Mouse (Mus musculus) MEL (cell line): ENCODE measurements at regions not wholly inside any gene's neighbourhood (a gene's known extent, or its start where the extent isn't known, plus 50 kb on each side); places are given as distances from the start of the nearest gene placed in this dataset.

Source experiments
- DNase-seq: peaks from one replicate; pipeline ENCODE4 v3.0.0; 2011; ENCODE audit warnings: low read depth, low spot score
- H3K27ac ChIP-seq: 2 replicates; pipeline ENCODE4 v1.5.1; 2012; ENCODE audit warnings: low read depth, mild to moderate bottlenecking, control low read depth, low read length, moderate library complexity; ENCODE audit not compliant: control insufficient read depth
- H3K27me3 ChIP-seq, 2 experiments: fragments of 150-350 bp in 1 of 2; sonication (generic) in 1 of 2; 2 replicates each; pipeline ENCODE4 v1.6.1; 2012; ENCODE audit warnings: low read length in 2 of 2, mild to moderate bottlenecking in 2 of 2, improper control_type of control experiment in 1 of 2, moderate library complexity in 1 of 2; ENCODE audit not compliant: insufficient read depth in 2 of 2, control insufficient read depth in 1 of 2
- H3K36me3 ChIP-seq, 2 experiments: 2 replicates each; pipeline ENCODE4 v1.6.1; 2012 to 2014; ENCODE audit warnings: low read length in 2 of 2, improper control_type of control experiment in 1 of 2, inconsistent platforms in 1 of 2, mild to moderate bottlenecking in 1 of 2; ENCODE audit not compliant: insufficient read depth in 2 of 2, control insufficient read depth in 1 of 2
- H3K4me1 ChIP-seq, 2 experiments: fragments of 150-350 bp in 1 of 2; sonication (generic) in 1 of 2; 2 replicates each; pipeline ENCODE4 v1.6.1; 2012; ENCODE audit warnings: low read length in 2 of 2, improper control_type of control experiment in 1 of 2, mild to moderate bottlenecking in 1 of 2; ENCODE audit not compliant: insufficient read depth in 2 of 2, control insufficient read depth in 1 of 2
- H3K4me3 ChIP-seq, 2 experiments: fragments of 150-350 bp in 1 of 2; sonication (generic) in 1 of 2; 2 replicates each; pipeline ENCODE4 v1.5.1; 2012; ENCODE audit warnings: low read depth in 2 of 2, low read length in 2 of 2, mild to moderate bottlenecking in 2 of 2, moderate library complexity in 2 of 2, control low read depth in 1 of 2, improper control_type of control experiment in 1 of 2; ENCODE audit not compliant: control insufficient read depth in 1 of 2, insufficient read depth in 1 of 2
- H3K79me2 ChIP-seq: 2 replicates; pipeline ENCODE4 v1.6.1; 2012; ENCODE audit warnings: mild to moderate bottlenecking, low read length, moderate library complexity; ENCODE audit not compliant: control insufficient read depth, poor library complexity, insufficient read depth
- H3K9ac ChIP-seq: 2 replicates; pipeline ENCODE4 v1.6.1; 2012; ENCODE audit warnings: low read depth, mild to moderate bottlenecking, control low read depth, low read length, moderate library complexity; ENCODE audit not compliant: control insufficient read depth, poor library complexity, severe bottlenecking
- H3K9me3 ChIP-seq: fragments of 150-350 bp; sonication (generic); replicated peaks from 2 replicates; pipeline ENCODE4 v1.6.1; 2012; ENCODE audit warnings: mild to moderate bottlenecking, low read length, improper control_type of control experiment, moderate library complexity; ENCODE audit not compliant: insufficient read depth
- BHLHE40 ChIP-seq: IDR thresholded peaks from 2 replicates; pipeline ENCODE4 v1.6.1; 2012; ENCODE audit warnings: low read depth, mild to moderate bottlenecking, inconsistent platforms, low read length, improper control_type of control experiment, borderline replicate concordance
- CHD1 ChIP-seq: IDR thresholded peaks from 2 replicates; pipeline ENCODE4 v1.6.1; 2012; ENCODE audit warnings: low read depth, mild to moderate bottlenecking, inconsistent platforms, low read length, improper control_type of control experiment
- ELF1 ChIP-seq: IDR thresholded peaks from 2 replicates; pipeline ENCODE4 v1.6.1; 2014; ENCODE audit warnings: low read depth, mild to moderate bottlenecking, inconsistent platforms, low read length, improper control_type of control experiment, moderate library complexity
- EP300 ChIP-seq, 2 experiments: IDR thresholded peaks; 2 replicates each; pipeline ENCODE4 v1.6.1; 2011; ENCODE audit warnings: improper control_type of control experiment in 2 of 2, low read length in 2 of 2, low read depth in 1 of 2, mild to moderate bottlenecking in 1 of 2
- ETS1 ChIP-seq: IDR thresholded peaks from 2 replicates; pipeline ENCODE4 v1.6.1; 2012; ENCODE audit warnings: low read depth, mild to moderate bottlenecking, inconsistent platforms, low read length, improper control_type of control experiment, moderate library complexity
- MEF2A ChIP-seq: IDR thresholded peaks from 2 replicates; pipeline ENCODE4 v1.6.1; 2014; ENCODE audit warnings: low read depth, mild to moderate bottlenecking, inconsistent platforms, low read length, improper control_type of control experiment; ENCODE audit not compliant: poor library complexity, insufficient replicate concordance, severe bottlenecking; ENCODE audit errors: extremely low read depth
- MYB ChIP-seq: IDR thresholded peaks from 2 replicates; pipeline ENCODE4 v1.6.1; 2011; ENCODE audit warnings: mild to moderate bottlenecking, low read depth, low read length, improper control_type of control experiment
- NRF1 ChIP-seq: IDR thresholded peaks from 2 replicates; pipeline ENCODE4 v1.6.1; 2014; ENCODE audit warnings: low read depth, mild to moderate bottlenecking, inconsistent platforms, low read length, improper control_type of control experiment, moderate library complexity; ENCODE audit not compliant: poor library complexity, insufficient read depth, severe bottlenecking
- POLR2A ChIP-seq, 2 experiments: IDR thresholded peaks; 2 replicates each; pipeline ENCODE4 v1.6.1; 2011 to 2012; ENCODE audit warnings: low read length in 2 of 2, mild to moderate bottlenecking in 2 of 2, control low read depth in 1 of 2, improper control_type of control experiment in 1 of 2, low read depth in 1 of 2, moderate library complexity in 1 of 2; ENCODE audit not compliant: control insufficient read depth in 1 of 2, insufficient read depth in 1 of 2, poor library complexity in 1 of 2
- SMC3 ChIP-seq: IDR thresholded peaks from 2 replicates; pipeline ENCODE4 v1.6.1; 2011; ENCODE audit warnings: low read depth, low read length, improper control_type of control experiment
- TBP ChIP-seq: IDR thresholded peaks from 2 replicates; pipeline ENCODE4 v1.8.0; 2011; ENCODE audit warnings: low read depth, low read length, improper control_type of control experiment
- TCF12 ChIP-seq: IDR thresholded peaks from 2 replicates; pipeline ENCODE4 v1.6.1; 2014; ENCODE audit warnings: low read depth, mild to moderate bottlenecking, inconsistent platforms, low read length, improper control_type of control experiment, moderate library complexity
- USF1 ChIP-seq: IDR thresholded peaks from 2 replicates; pipeline ENCODE4 v1.6.1; 2014; ENCODE audit warnings: low read depth, mild to moderate bottlenecking, inconsistent platforms, low read length, improper control_type of control experiment, moderate library complexity
- ZC3H11A ChIP-seq: IDR thresholded peaks from 2 replicates; pipeline ENCODE4 v1.6.1; 2012; ENCODE audit warnings: low read depth, mild to moderate bottlenecking, inconsistent platforms, low read length, improper control_type of control experiment
- ZMIZ1 ChIP-seq: IDR thresholded peaks from 2 replicates; pipeline ENCODE4 v1.6.1; 2012; ENCODE audit warnings: low read depth, mild to moderate bottlenecking, inconsistent platforms, low read length, improper control_type of control experiment, moderate library complexity
- ZNF384 ChIP-seq: IDR thresholded peaks from 2 replicates; pipeline ENCODE4 v1.6.1; 2012; ENCODE audit warnings: low read depth, mild to moderate bottlenecking, inconsistent platforms, low read length, improper control_type of control experiment

DNA sequence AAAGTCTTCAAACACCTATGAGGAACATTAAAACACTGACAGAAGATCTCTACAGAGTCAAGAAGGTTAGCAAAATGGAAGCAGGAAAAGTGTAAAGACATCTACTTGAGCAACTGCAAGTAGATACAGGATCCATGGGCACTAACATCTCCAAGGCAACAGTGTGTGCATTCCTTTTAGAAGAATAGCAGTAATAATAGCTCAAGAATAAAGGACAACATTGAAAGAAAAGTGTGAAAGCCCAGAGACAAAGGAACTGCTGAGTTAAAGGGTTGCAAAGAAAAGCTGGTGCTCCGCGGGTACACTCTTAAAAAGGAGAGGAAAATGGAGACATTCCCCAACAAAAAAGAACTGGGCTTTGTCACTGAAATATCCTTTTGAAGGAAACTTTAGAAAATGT is 272.4 kb upstream of the B3gat1 start:
- TF ChIP-seq NRF1 (no peak), MEF2A (no peak), CHD1 (no peak), ZNF384 (no peak), EP300 (IDR thresholded peaks at IDR 0.05; ENCODE audit: low read depth in 1 of 2, low read length in 2 of 2) (no peak), SMC3 (no peak), ZMIZ1 (no peak), BHLHE40 (no peak), USF1 (no peak), ZC3H11A (no peak)
- Histone ChIP-seq H3K27me3 (no peaks in the 10 kb centered on the region), H3K4me3 (no peak overlapping the region), H3K9me3 (no peaks in the 10 kb centered on the region), H3K79me2 (no peaks in the 10 kb centered on the region), H3K9ac (no peak overlapping the region), H3K36me3 (no peaks in the 10 kb centered on the region), H3K27ac (no peak overlapping the region), H3K4me1 (no peaks in the 10 kb centered on the region)
- DNase-seq, result no peak

GRCm38 (mm10) chr9:26470694-26471392 is 262.7 kb upstream of the B3gat1 start:
- Histone ChIP-seq H3K27me3 (no peaks in the 10 kb centered on the region), H3K27ac (no peak overlapping the region), H3K36me3 (no peaks in the 10 kb centered on the region), H3K79me2 (no peaks in the 10 kb centered on the region), H3K4me3 (no peak overlapping the region), H3K9me3 (no peaks in the 10 kb centered on the region), H3K4me1 (no peaks in the 10 kb centered on the region), H3K9ac (no peak overlapping the region)
- no peak for TF ChIP-seq TCF12
- no peak for TF ChIP-seq MYB
- no peak for TF ChIP-seq ELF1
- no peak for TF ChIP-seq ZMIZ1
- TF ChIP-seq ETS1, result no peak
- no peak for TF ChIP-seq NRF1
- no peak for TF ChIP-seq TBP
- no peak for TF ChIP-seq POLR2A (IDR thresholded peaks at IDR 0.05; ENCODE audit: control insufficient read depth in 1 of 2, insufficient read depth in 1 of 2, low read depth in 1 of 2, low read length in 2 of 2, poor library complexity in 1 of 2)
- no peak for DNase-seq
